Comparison of ENCODE assay signal across 28 mouse cellular contexts in the genomic region with DNA sequence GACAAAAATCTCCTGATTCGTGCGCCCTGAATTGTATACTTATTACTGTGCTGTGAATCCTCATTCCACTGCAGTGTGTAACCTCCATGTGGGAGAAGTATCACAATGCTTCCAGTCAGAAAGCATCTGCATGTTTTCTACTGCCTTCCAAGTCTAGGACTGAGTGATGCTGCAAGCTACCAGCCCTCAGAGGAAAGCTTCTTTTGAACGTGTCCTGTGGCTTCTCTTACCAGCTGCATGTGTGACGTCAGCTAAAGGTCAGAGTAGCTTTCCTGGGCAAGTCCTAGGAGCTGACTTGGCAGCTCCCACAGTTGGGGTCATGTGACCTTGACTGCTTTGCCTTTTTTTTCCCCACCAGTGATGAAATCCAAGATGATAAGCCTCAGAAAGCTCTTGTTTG.
A peak's percentile ranks its signal among the peaks of the same experiment; 100 is the strongest.
DNase-seq lines count a peak whose midpoint lies in the region; ATAC-seq lines count a peak whose summit lies in the region.
"Had no signal": no experiment of that assay in that cellular context is flagged by ENCODE, and none has a peak within 500 bp of the region (broad histone marks: within the 10 kb centered on the region; RNA-seq: fewer than 3 reads in every experiment).

No protein-coding gene starts in this region.

- no peak overlapping the region for H3K27ac ChIP-seq in kidney, embryonic 14.5 days (ENCODE audit: low read depth, low read length)
- H3K27ac ChIP-seq: embryonic facial prominence, embryonic 13.5 days; hindbrain, embryonic 10.5 days; hindbrain, postnatal 0 days; limb, embryonic 10.5 days; liver, embryonic 12.5 days; midbrain, embryonic 15.5 days; neural tube, embryonic 13.5 days; stomach, embryonic 15.5 days had no signal

- no peak for DNase-seq in cerebellum, postnatal 36 days
- peak; percentile 33 for DNase-seq in kidney, adult 11 months
- DNase-seq in 3T3-L1 (ENCODE audit: low read depth, low spot score) (peak; percentile 73), adipocyte (ENCODE audit: low spot score) (peak; percentile 16)
- DNase-seq in lung, postnatal 10 days = no peak
- DNase-seq in lung, postnatal 25 days (ENCODE audit: low spot score) = no peak
- DNase-seq: adrenal gland, postnatal 10 days; cerebellum, adult 9-11 months; kidney, postnatal 10 days; lung, adult 2 months; lung, postnatal 36 days; right cerebral cortex, postnatal 4 days; thymus, postnatal 36 days had no signal

- no peaks in the 10 kb centered on the region for H3K36me3 ChIP-seq in kidney, embryonic 14.5 days (ENCODE audit: control insufficient read depth, insufficient read depth, low read length)
- H3K36me3 ChIP-seq: embryonic facial prominence, embryonic 13.5 days; G1E; hindbrain, embryonic 10.5 days; limb, embryonic 10.5 days; liver, embryonic 12.5 days; midbrain, embryonic 15.5 days; neural tube, embryonic 13.5 days; stomach, embryonic 15.5 days had no signal

- no peaks in the 10 kb centered on the region for H3K9me3 ChIP-seq in kidney, embryonic 14.5 days (ENCODE audit: control insufficient read depth, low read length)
- H3K9me3 ChIP-seq: embryonic facial prominence, embryonic 13.5 days; G1E; hindbrain, embryonic 10.5 days; limb, embryonic 10.5 days; liver, embryonic 12.5 days; megakaryocyte, embryonic 14.5 days; midbrain, embryonic 15.5 days; neural tube, embryonic 13.5 days; stomach, embryonic 15.5 days had no signal

- no peaks in the 10 kb centered on the region for H3K27me3 ChIP-seq in kidney, embryonic 14.5 days (ENCODE audit: control insufficient read depth, insufficient read depth, low read length)
- H3K27me3 ChIP-seq: embryonic facial prominence, embryonic 13.5 days; liver, embryonic 12.5 days; midbrain, embryonic 15.5 days; neural tube, embryonic 13.5 days; stomach, embryonic 15.5 days had no signal

- no peak overlapping the region for H3K4me3 ChIP-seq in kidney, embryonic 14.5 days (ENCODE audit: low read length)
- H3K4me3 ChIP-seq: embryonic facial prominence, embryonic 13.5 days; hindbrain, embryonic 10.5 days; limb, embryonic 10.5 days; liver, embryonic 12.5 days; megakaryocyte, embryonic 14.5 days; midbrain, embryonic 15.5 days; neural tube, embryonic 13.5 days; stomach, embryonic 15.5 days had no signal

- no peaks in the 10 kb centered on the region for H3K4me1 ChIP-seq in kidney, embryonic 14.5 days (ENCODE audit: control insufficient read depth, insufficient read depth, low read length)
- H3K4me1 ChIP-seq: limb, embryonic 10.5 days; liver, embryonic 12.5 days; megakaryocyte, embryonic 14.5 days; stomach, embryonic 15.5 days had no signal

- H3K4me2 ChIP-seq in kidney, embryonic 14.5 days (replicated peaks; ENCODE audit: low read depth, low read length) = no peak overlapping the region
- H3K4me2 ChIP-seq: embryonic facial prominence, embryonic 13.5 days; liver, embryonic 12.5 days; midbrain, embryonic 15.5 days; neural tube, embryonic 13.5 days; stomach, embryonic 15.5 days had no signal

- 55% methylated on average over 4 of the region's 4 CpGs for WGBS in kidney, embryonic 14.5 days

- no peak overlapping the region for H3K9ac ChIP-seq in kidney, embryonic 14.5 days (ENCODE audit: low read depth, low read length)
- H3K9ac ChIP-seq: embryonic facial prominence, embryonic 13.5 days; liver, embryonic 12.5 days; midbrain, embryonic 15.5 days; neural tube, embryonic 13.5 days; stomach, embryonic 15.5 days had no signal

- peak; percentile 29; the same call in 1 of the 2 replicates for ATAC-seq in cerebellum, adult (ENCODE audit: insufficient number of reproducible peaks, low FRiP score, low TSS enrichment)
- ATAC-seq in kidney, embryonic 14.5 days (ENCODE audit: low FRiP score, low TSS enrichment) = no peak
- ATAC-seq: activated CD4-positive, CD25-positive, alpha-beta regulatory T cell, adult 4 months; forebrain, embryonic 16.5 days; hindbrain, postnatal 0 days; intestine, embryonic 16.5 days; liver, embryonic 12.5 days; midbrain, embryonic 15.5 days had no signal

Comparison
In these comparisons a context has a peak if more than half of its experiments do, and no peak if none do; other contexts are left out.
1. DNase-seq: peak in kidney, adult 11 months (single experiment), 3T3-L1 (single experiment) and adipocyte (single experiment); none in cerebellum, postnatal 36 days (0 of 2), lung, postnatal 10 days (single experiment) and lung, postnatal 25 days (single experiment).